Mouse (Mus musculus) CD4-positive helper T cell, adult 2 months (primary cell): Measurements from ENCODE around the gene Dph2.

ENCODE experiments used
- DNase-seq: peaks from one replicate; pipeline ENCODE4 v3.0.0-alpha.2; 2012; ENCODE audit warnings: low read depth, missing footprints, low spot score

The Dph2 gene

DNA sequence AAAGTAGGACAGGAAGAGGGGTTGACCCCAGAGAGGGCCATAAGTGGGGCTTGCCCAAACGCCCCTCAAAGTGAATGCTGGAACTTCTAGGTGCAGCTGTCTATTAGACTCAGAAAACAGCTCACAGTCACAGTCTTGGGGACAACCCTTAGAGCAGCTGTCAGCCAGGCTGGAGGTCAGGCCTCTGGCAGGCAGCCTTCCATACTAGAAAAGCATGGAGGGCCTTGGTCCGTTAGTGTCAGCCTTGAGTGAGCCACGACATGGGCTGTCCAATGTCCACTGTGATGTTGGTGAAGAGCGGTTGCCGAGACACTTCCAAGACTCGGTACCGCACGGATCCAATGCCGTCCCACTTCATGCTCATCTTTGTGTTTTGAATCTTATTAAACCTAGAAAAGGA lies 18.2 kb downstream of the Dph2 start:
- no peak for DNase-seq

DNA sequence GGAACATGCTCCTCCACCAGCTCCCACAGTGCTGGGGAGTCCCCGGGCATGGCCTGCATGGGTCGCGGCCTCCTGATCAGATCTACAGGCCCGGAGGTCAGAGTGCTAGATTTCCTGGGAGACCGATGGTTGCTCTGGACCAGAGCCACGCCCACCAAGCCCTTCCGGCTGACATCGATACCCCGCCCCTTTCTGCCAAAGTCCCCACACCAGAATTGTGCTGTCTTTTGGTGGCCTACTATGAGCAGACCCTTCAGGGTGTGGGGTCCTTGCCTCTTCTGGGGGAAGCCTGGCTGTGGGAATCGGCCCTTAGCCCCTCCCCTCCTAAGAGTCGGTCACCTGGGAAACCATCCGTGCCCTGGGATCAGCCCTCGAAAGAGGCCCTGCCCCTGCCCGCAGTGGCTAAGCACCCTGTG lies 19.4 kb downstream of the Dph2 start, which contains the start of gene Ccdc24:
Ccdc24 (minus strand) TSS at position 87 of the 416 bp plus-strand sequence.
- no peak for DNase-seq

DNA sequence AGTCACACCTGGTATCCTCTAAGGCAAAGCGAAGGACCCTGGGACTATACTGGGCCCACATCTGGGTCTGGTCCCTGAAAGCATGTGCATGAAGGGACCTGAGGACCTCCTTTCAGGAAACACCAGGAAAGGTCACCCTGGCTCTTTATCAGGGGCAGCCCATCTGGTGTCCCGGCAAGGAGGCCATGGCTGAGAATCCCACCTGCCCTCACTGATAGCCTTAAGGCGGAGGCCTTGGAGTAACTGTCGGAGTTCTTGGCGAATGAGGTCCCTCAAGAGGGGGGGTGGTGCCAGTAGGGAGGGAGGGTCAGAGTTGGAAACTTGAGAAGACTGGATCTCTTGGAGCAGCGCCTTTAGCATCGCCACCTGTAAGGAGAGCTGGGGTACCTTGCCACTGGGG lies 20.0 kb downstream of the Dph2 start:
- no peak for DNase-seq

DNA sequence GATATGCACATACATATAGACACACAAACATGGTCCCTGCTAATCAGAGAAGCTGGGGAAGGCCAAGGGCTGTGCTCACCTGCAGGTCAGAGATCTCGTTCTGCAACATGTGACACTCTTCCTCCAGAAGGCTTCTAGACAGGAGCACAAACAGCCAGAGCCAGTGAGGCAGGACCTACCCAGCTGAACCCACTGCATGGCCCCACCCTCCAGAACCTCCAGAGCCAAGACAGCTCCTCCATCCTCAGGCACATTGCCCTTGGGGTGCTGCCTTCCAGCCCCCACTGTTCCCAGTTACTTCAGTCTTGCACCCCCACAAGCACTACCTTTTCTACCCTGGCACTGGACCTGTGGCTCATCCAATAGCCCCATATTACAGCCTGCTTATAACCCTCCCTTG lies 21.4 kb downstream of the Dph2 start:
- DNase-seq: no peak

DNA sequence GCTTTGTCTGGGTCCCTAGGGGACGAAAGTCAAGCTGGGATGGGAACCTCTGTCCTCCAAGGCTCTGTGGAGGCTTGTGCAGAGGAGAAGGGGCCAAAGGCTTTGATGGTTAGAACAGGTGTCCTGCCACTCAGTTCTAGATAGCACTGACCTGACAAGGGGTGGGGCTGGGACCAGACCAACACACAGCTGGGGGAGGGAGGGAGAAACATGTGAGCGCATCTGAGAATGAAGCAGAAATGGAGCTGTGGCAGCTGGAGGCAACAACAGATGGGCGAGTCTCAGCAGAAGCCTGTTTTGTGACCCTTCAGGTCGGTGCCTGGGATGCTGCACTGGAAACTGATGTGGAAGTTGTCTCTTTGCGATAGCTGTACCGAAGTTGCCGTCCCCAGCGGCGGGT lies 22.5 kb downstream of the Dph2 start:
- no peak for DNase-seq

DNA sequence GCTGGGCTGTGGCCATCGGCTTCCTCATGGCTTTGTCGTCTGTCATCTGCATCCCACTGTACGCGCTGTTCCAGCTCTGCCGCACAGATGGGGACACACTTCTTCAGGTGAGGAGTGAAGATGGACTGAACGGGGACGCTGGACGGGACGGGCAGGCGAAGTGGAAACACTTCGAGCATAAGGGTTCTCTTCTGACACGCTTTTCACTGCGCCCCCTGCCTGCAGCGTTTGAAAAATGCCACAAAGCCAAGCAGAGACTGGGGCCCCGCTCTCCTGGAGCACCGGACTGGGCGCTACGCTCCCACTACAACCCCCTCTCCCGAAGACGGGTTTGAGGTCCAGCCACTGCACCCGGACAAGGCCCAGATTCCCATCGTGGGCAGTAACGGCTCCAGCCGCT lies 24.0 kb downstream of the Dph2 start:
- peak; percentile 28 for DNase-seq

DNA sequence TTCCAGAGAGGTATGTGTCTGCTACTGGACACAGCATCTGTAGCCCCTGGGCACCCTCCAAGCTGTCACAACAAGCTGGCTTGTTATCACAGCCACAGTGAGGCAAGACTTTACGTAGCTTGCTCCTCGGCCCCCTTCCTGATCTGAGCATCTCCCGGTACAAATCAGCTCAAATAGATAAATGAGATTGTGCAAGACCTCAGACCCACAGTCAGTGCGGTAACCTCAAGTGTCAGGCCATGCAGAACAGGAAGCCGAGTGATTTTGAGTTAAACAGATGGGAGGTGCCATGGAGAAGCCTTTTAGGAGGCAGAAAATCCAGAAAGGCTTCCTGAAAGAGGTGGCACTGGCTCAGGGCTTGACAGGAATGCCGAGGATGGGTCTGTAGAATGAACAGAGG lies 24.8 kb downstream of the Dph2 start:
- DNase-seq: no peak

DNA sequence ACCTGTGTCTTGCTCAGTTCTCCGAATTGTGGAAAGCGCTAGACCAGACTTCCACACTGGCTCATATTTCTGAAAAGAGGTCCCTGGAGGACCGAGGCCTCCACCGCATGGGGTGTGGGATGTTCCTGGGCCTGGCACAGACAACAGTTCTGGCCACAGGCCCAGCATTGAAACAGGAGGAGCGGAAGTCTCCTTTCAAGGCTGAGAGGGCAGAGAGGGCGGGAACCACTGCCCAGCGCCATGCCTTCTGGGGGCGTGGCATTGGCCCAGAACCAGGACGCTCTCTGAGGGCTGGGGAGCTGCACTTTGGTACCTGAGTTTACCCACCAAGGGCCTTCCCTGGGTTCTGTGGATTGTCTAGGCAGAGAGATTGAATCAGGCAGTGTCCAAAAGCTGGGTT lies 25.7 kb downstream of the Dph2 start:
- no peak for DNase-seq

DNA sequence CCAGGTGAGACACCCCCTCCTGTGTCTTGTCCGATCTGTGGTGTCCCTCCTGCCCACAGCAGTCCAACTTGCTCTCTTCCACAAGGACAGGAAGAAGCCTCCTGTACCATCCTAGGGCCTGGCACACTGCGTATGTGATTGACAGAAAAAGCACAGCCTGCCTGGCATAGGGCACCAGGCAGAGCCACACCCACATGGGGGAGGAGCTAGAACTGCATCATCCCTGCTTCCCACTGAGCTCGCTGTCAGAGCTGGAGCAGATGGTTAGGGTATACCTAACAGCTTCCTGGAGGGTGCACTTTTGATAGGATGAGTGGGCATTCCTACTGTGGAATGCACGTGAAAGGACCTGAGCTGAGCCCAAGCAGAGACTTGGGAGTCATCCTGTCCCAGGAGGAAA lies 29.0 kb downstream of the Dph2 start:
- no peak for DNase-seq

DNA sequence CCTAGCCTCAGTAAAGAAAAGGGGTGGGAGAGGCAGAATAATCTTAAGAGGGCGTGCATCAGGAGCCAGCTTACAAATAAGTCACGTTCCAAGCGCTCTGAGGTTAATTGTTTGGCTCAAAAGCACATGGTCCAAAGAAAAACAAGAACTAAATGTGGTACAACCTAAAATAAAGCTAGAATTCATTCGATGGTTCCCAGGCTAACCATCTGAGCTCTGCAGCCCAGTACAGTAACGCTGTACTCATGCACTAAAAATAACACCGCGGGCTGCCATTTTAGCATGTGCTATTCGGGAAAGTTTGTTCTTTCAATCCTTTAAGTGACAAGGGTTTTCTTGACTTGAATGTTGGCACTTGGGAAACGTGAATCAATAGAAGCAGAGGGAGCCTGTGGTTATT lies 31.3 kb downstream of the Dph2 start:
- no peak for DNase-seq

DNA sequence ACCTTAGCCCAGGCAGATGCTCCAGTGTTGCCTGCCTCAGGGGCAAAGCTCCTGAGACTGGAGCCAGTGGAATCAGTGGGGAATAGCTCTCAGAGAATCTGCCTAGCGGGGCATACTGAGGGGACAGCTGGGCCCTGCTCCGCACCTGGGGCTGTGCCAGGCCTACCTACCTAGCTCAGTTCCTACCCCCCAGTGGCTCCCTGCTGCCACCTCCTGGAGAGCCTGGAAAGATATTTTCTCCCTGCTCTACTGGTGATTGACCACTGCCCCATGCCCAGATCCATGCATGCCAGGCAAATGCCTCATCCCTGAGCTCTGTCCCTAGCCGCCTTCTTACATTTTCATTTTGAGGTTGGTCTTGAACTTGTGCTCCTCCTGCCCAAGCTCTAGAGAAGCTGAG lies 33.0 kb downstream of the Dph2 start:
- peak; percentile 14 for DNase-seq

DNA sequence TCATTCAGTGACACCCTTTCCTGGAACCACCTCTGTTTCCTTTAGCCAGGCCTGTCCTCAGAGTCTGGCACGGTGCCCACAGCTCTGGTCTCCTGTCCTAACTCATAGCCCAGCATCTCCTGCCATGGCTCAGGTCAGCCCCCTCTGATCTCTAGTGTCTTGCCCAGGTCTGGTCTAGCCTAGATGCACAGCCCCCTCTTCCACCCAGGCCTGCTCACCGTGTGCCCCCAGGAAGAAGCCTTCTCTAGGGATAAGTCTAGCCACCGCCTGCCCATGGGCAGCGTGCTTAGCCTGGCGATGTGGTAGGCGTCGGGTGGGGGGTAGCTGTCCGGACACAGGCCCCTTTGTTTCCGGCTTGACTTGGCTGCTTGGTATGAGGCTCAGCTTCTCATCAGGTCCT lies 36.7 kb downstream of the Dph2 start:
- no peak for DNase-seq

DNA sequence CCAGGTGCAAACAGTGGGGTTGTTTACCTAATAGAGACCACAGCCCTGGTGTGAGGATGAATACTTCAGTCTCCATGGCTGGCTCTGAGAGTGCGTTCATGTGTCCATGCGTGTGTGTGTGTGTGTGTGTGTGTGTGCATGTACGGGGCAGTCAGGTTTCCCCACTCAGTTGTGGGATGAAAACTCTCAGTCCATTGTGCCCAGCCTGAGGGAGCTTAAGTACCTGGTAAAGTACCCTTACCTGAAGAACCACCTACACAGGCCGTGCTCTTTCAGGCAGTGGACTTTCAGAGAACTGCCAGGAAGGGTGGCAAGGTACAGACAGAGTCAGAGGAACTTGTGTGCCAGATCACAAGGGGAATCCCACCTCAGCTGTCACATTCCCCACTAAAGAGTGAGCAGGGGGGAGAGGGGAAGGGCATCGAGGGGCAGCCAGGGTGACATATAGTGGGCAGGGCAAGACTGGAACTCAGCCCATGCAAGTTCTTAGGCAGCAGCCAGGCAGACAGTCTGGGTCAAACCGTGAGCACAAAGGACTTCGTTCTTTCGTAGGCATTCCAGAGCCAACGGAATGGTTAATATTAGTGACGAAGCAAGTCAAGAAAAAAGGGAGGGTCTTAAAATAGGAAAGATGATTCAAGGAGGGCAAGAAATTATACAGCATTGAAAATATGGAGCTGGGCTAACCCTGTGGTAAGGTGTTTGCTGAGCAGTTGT lies 39.5 kb downstream of the Dph2 start:
- DNase-seq: no peak

DNA sequence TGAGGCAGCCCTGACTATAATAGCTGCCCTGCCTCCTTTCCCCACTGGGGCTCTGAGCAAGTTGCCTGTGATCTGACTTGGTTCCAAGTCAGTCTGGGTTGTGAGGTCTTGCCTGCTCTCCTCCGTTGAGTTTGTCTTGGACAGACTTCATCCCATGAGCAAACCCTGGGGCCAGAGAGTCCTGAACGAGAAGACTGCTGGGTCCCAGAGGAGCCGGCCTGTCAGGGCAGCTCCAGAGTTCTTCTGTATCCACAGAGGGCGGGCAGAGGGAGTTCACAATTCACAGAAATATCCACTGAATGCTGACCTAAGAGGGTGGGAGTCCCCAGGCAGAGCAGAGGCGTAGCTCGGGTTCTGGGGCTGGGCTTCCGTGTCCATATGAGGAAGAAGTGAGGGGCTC lies 41.0 kb downstream of the Dph2 start:
- DNase-seq: no peak

DNA sequence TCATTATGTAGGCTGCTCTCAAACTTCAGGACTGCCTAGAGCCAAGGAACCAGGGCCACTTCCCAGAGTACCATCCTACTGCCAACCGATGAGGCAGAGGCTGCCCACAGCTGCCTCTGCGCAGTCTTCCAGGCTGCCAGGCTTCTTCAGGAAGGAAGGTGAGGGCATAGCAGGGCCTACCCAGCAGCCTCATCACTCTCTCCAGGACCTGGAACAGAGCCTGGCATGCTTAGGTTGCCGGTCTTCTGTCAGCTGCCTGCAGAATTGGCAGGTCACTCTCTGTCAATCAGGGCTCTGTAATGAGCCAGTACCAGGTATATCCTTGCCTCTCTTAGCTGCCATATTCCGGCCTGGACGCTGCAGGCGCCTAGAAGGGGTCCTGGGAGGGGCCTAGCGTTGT lies 41.7 kb downstream of the Dph2 start:
- no peak for DNase-seq

DNA sequence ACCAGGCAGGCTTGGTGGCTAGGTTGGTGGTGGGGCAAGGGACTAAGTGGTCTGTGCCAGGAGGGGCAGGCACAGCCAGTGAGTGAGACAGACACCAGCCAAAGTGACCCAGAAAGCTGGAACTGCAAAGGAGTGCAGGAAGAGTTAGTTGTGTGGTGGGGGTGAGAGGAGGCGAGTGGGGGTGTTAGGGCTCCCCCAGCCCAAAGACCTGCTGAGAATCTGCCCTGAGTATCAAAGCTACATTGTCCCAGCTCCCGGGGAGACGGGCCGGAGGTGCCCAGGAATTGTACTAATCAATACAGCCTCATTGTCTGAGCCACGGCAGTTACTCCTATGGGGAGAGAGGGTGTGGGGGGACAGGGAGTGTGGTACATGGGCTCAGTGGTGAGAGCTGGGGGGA lies 42.3 kb downstream of the Dph2 start:
- no peak for DNase-seq

DNA sequence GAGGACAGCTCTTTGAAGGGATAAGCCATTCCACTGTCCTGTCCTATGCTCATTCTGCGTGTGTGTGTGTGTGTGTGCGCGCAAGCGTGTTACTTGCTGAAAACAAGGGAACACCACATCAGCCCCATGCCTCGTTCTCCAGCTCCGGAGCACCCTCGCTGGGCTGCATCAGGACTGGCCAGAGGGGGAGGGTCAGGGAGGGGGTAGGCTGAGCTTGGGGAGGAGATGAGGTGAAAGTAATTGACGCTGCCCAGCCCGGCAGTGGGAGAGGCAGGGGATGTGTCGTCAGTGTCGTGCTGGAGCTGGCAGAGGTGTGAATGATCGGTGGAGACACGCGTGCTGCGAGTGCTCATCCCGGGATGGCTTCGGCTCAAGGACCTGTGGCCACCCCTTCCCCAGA lies 42.8 kb downstream of the Dph2 start:
- no peak for DNase-seq

DNA sequence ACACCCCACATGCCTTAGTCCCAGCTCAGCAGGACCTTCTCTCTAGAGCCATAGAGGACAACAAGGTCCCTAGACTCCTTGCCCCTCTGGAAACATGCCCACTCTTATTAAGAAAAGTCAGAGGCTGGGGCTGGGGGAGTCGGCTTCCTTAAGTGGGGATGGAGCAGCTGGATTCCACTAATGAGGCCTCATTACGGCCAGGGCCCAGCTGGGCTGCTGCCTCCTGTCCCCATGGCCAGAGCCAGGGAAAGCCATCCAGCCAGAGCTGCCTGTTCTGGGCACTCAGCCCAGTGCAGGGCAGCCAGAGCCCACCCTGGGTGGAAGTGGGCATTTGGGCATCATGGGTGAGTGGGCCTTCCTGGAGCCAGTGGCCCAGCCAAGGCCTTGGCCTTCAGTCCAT lies 44.8 kb downstream of the Dph2 start:
- no peak for DNase-seq

DNA sequence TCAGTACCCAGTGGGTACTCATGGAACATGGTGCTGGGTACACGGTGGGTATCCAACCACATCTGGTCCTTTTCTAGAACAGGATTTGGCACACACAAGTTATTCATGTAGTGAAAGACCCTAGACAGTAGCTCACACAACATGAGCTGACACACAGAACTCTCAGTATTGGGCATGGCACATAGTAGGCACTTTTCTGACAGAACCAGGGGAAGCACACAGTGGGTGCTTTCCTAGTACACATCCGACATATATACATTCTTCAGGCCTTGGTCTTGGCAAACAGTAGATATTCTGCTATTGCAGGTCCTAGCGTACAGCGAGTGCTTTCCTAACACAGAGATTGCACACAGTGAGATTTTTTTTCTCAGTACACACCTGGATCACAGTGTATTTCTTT lies 45.6 kb downstream of the Dph2 start:
- no peak for DNase-seq

DNA sequence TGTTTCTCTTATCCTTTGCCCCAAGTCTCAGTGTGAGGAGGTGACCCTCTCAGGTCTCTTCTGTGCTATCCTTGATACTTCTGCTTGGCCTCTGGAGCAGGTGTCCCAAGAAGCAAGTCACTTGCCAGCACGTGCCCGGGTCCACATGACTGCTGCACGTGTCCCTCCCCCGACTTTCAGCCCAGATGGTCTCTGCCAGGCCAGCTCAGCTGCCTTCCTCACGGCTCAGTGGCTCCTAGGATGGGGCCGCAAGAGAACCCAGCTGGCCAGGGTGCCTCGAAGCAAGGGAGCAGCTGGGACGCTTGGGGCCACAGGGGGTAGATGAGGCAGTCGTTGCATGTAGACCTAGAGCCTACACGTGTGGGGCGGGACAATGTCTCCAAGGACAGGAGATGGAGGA lies 46.5 kb downstream of the Dph2 start:
- no peak for DNase-seq

DNA sequence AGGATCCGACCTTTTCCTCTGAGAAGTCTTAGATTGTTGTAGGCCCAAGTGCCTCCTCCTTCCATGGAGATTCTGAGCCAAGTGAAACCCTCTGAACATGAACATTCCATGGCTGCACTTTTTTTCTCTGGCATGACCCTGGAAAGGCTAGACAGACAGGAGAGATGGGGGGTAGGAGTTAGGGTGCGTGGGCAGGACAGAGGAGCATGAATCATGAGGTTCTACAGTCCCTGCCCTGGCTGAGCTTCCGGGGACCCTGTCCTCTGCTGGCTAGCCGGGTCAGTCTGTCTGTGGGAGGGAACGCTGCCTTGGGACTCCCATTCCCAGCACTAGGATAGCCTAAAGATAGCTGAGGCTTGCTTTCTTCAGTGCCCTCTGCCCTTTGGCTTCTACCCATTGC lies 47.4 kb downstream of the Dph2 start:
- no peak for DNase-seq

DNA sequence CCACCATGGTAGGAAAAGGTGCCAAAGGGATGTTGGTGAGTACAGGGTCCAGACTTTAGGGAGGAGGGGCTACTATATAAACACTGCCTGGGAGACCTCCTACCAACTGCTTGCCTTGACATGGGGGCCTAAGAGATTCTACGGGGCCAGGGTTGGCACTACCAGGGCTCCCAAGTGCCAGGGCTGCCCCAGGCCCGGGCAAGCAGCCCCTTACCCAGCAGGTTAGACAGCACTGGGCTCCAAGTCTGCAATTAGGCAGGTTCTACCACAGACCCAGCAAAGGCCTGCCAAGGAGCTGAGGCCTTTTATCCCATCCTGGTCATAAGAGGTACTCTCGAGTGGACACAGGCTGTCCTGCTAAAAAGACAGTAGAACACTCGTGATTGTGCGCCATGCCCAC lies 48.7 kb downstream of the Dph2 start:
- DNase-seq: no peak

DNA sequence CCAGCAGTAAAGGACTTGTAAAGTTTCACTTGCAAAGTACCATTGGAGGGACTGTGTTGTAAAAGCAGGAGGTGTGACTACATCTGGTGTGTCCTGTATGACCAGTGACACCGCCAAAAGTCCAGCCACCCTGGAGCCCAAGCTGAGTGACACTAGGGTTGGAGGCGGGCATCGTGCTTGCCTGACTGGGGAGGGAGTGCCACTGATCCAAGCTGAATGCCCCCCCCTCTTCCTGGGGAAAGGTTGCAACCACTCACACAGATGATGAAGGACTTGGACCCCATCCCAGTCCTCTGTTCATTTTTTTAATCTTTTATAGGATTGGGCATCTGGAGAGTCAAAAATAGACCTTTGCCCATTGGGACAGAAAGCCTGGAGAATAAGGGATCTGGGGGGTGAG lies 50.3 kb downstream of the Dph2 start:
- no peak for DNase-seq

DNA sequence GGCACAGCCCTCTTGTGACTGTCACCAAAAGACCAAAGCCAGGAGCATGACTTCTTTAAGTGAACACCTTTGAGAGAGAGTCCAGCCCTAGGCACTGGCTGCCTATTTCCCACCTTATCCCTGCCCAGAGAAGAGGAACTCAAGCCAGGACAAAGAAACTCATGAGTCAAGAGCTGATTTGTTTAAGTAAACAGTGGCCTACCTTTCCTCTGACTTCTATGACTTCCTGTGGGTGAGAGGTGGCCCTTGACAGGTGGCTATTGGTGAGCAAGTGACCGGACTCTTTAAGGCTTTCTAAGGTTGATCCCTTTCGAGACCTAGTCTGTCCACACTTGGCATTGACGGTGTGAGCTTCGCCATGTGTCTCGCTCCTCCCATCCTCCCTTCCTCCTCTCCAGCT lies 51.0 kb downstream of the Dph2 start:
- no peak for DNase-seq
